20 mouse cellular contexts compared by ENCODE assay signal in the genomic region with DNA sequence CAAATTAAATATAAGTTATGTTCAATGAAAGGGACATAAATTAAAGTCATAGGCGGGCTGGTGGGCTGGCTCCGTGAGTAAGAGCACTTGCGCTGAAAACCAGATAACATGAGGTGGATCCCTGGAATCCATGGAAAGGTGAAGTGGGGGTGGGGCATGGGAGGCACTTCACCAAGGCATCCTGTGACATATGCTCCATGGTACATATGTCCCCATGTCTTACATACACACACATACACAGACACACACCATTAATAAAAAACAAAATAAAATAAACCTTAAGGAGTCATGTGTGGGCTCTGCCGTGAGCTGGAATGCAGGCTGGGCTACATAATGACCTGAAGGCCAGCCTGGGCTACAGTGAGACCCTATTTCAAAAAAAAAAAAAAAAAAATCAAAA. TPM values are rescaled to one million over a fixed set of nuclear protein-coding genes. Genes with fewer than 3 reads are reported as not detected.
A peak's percentile ranks its signal among the peaks of the same experiment; 100 is the strongest.
DNase-seq lines count a peak whose midpoint lies in the region; ATAC-seq lines count a peak whose summit lies in the region.
"Had no signal": no experiment of that assay in that cellular context is flagged by ENCODE, and none has a peak within 500 bp of the region (broad histone marks: within the 10 kb centered on the region; RNA-seq: fewer than 3 reads in every experiment).

No protein-coding gene starts in this region.

- H3K9ac ChIP-seq in midbrain, embryonic 11.5 days (ENCODE audit: low read length) = no peak overlapping the region
- no peak overlapping the region for H3K9ac ChIP-seq in midbrain, embryonic 16.5 days (ENCODE audit: low read depth, low read length)

- no peaks in the 10 kb centered on the region for H3K27me3 ChIP-seq in heart, embryonic 10.5 days (ENCODE audit: insufficient read depth, poor library complexity, severe bottlenecking)
- H3K27me3 ChIP-seq in midbrain, embryonic 11.5 days (ENCODE audit: control insufficient read depth, insufficient read depth, low read length) = no peaks in the 10 kb centered on the region
- no peaks in the 10 kb centered on the region for H3K27me3 ChIP-seq in midbrain, embryonic 16.5 days (ENCODE audit: control insufficient read depth, insufficient read depth, low read depth, low read length)
- H3K27me3 ChIP-seq: CH12.LX, Patski had no signal

- H3K4me1 ChIP-seq in heart, embryonic 10.5 days = no peaks in the 10 kb centered on the region
- no peaks in the 10 kb centered on the region for H3K4me1 ChIP-seq in midbrain, embryonic 11.5 days (ENCODE audit: control insufficient read depth, insufficient read depth, low read length)
- no peaks in the 10 kb centered on the region for H3K4me1 ChIP-seq in midbrain, embryonic 16.5 days (ENCODE audit: control insufficient read depth, insufficient read depth, low read length)

- ATAC-seq in midbrain, embryonic 11.5 days (ENCODE audit: low FRiP score) = no peak
- no peak for ATAC-seq in midbrain, embryonic 16.5 days
- ATAC-seq: activated CD4-positive, CD25-positive, alpha-beta regulatory T cell, adult 4 months; CD4-positive, CD25-positive, alpha-beta regulatory T cell, adult 4 months; Patski had no signal

- WGBS in heart, embryonic 10.5 days = 88% methylated on average over 4 of the region's 4 CpGs
- 96% methylated on average over 4 of the region's 4 CpGs for WGBS in midbrain, embryonic 11.5 days
- WGBS in midbrain, embryonic 16.5 days = 98% methylated on average over 4 of the region's 4 CpGs

- peak; percentile 59 for DNase-seq in heart, adult 11 months
- DNase-seq in heart, embryonic 10.5 days (ENCODE audit: low spot score) = no peak
- DNase-seq in midbrain, embryonic 11.5 days (ENCODE audit: low spot score, missing footprints) = peak; percentile 79
- DNase-seq: adrenal gland, adult 2 months; adrenal gland, adult 8-10 months; adrenal gland, postnatal 10 days; adrenal gland, postnatal 14 days; adrenal gland, postnatal 25 days; adrenal gland, postnatal 36 days; B cell, adult 2 months; cerebellum, adult 11 months; cerebellum, adult 11-12 months; cerebellum, adult 18-20 months had no signal

- no peaks in the 10 kb centered on the region for H3K9me3 ChIP-seq in heart, embryonic 10.5 days
- H3K9me3 ChIP-seq in midbrain, embryonic 11.5 days (ENCODE audit: control insufficient read depth, low read length) = no peaks in the 10 kb centered on the region
- H3K9me3 ChIP-seq in midbrain, embryonic 16.5 days (replicated peaks; ENCODE audit: control insufficient read depth, low read length, poor library complexity, severe bottlenecking) = no peaks in the 10 kb centered on the region
- H3K9me3 ChIP-seq: G1E had no signal

- H3K4me2 ChIP-seq in midbrain, embryonic 11.5 days = no peak overlapping the region
- H3K4me2 ChIP-seq in midbrain, embryonic 16.5 days (ENCODE audit: low read length) = no peak overlapping the region

- no peak overlapping the region for H3K27ac ChIP-seq in heart, embryonic 10.5 days
- no peak overlapping the region for H3K27ac ChIP-seq in midbrain, embryonic 11.5 days (ENCODE audit: low read depth, low read length)
- no peak overlapping the region for H3K27ac ChIP-seq in midbrain, embryonic 16.5 days (ENCODE audit: low read length)

- no peaks in the 10 kb centered on the region for H3K36me3 ChIP-seq in heart, embryonic 10.5 days
- no peaks in the 10 kb centered on the region for H3K36me3 ChIP-seq in midbrain, embryonic 11.5 days (ENCODE audit: control insufficient read depth, insufficient read depth, low read length)
- no peaks in the 10 kb centered on the region for H3K36me3 ChIP-seq in midbrain, embryonic 16.5 days (ENCODE audit: control insufficient read depth, insufficient read depth, low read length)
- H3K36me3 ChIP-seq: G1E had no signal

- no peak overlapping the region for H3K4me3 ChIP-seq in heart, embryonic 10.5 days
- H3K4me3 ChIP-seq in midbrain, embryonic 11.5 days (ENCODE audit: low read depth, low read length) = no peak overlapping the region
- H3K4me3 ChIP-seq in midbrain, embryonic 16.5 days (ENCODE audit: low read depth, low read length) = no peak overlapping the region

RNA-seq across cellular contexts. Expression of a gene that starts 26.3 kb away (rescaled TPM):
- polyA plus RNA-seq in heart, embryonic 10.5 days (2016; fragmentation: Nextera tagmentation; extraction: Ambion mirVana) = 144 and 158 TPM in 2 replicates
- 276 and 289 TPM in 2 replicates for polyA plus RNA-seq in midbrain, embryonic 11.5 days (2014; fragmentation: Nextera tagmentation; extraction: Ambion mirVana)
- 18.9 and 25.6 TPM in 2 replicates for polyA plus RNA-seq in midbrain, embryonic 16.5 days (2015; fragmentation: Nextera tagmentation; extraction: Ambion mirVana)

RNA-seq across cellular contexts. Expression of a gene that starts 31.2 kb away (rescaled TPM):
- not detected in 2 replicates for polyA plus RNA-seq in heart, embryonic 10.5 days (2016; fragmentation: Nextera tagmentation; extraction: Ambion mirVana)
- not detected in 2 replicates for polyA plus RNA-seq in midbrain, embryonic 11.5 days (2014; fragmentation: Nextera tagmentation; extraction: Ambion mirVana)
- not detected in 2 replicates for polyA plus RNA-seq in midbrain, embryonic 16.5 days (2015; fragmentation: Nextera tagmentation; extraction: Ambion mirVana)
- polyA plus RNA-seq: activated CD4-positive, CD25-positive, alpha-beta regulatory T cell, adult 4 months; adrenal gland, adult 2 months; C2C12; G1E had no signal

RNA-seq across cellular contexts. Expression of a gene that starts 44.1 kb away (rescaled TPM):
- 2.1 and 3.8 TPM in 2 replicates for polyA plus RNA-seq in heart, embryonic 10.5 days (2016; fragmentation: Nextera tagmentation; extraction: Ambion mirVana)
- polyA plus RNA-seq in midbrain, embryonic 11.5 days (2014; fragmentation: Nextera tagmentation; extraction: Ambion mirVana) = 0.77 and 1.2 TPM in 2 replicates
- 1.5 and 2.0 TPM in 2 replicates for polyA plus RNA-seq in midbrain, embryonic 16.5 days (2015; fragmentation: Nextera tagmentation; extraction: Ambion mirVana)
- polyA plus RNA-seq: G1E had no signal
